Mouse (Mus musculus): Measurements from ENCODE around the gene Slc12a7. TPM values are rescaled to one million over a fixed set of nuclear protein-coding genes. Genes with fewer than 3 reads are reported as not detected.

The Slc12a7 gene
- polyA plus RNA-seq, 1 experiment from 2014 or later = 43.4 TPM

- Histone ChIP-seq H3K27ac (no peak overlapping the region), H3K27me3 (ENCODE audit: insufficient read depth, poor library complexity, severe bottlenecking) (peaks cover 20% of the 10 kb centered on the region), H3K9me3 (no peaks in the 10 kb centered on the region), H3K4me1 (replicated peaks) (peaks cover 30% of the 10 kb centered on the region), H3K4me3 (no peak overlapping the region), H3K36me3 (no peaks in the 10 kb centered on the region)
- WGBS = 71% methylated on average over 6 of the region's 6 CpGs
- DNase-seq (ENCODE audit: low spot score) = no peak
Observed at GRCm38 (mm10) chr13:73750435-73750834, 17.5 kb downstream of the Slc12a7 start.

- no peak for DNase-seq (ENCODE audit: low spot score)
- Histone ChIP-seq H3K27me3 (ENCODE audit: insufficient read depth, poor library complexity, severe bottlenecking) (peaks cover 20% of the 10 kb centered on the region), H3K4me3 (no peak overlapping the region), H3K27ac (no peak overlapping the region), H3K4me1 (replicated peaks) (peaks cover 28% of the 10 kb centered on the region), H3K36me3 (no peaks in the 10 kb centered on the region), H3K9me3 (no peaks in the 10 kb centered on the region)
- whole genome bisulfite sequencing = 90% methylated on average over 3 of the region's 3 CpGs
Observed at GRCm38 (mm10) chr13:73751284-73751683, 18.4 kb downstream of the Slc12a7 start.

GRCm38 (mm10) chr13:73755809-73756208, 22.9 kb downstream of the Slc12a7 start:
- Histone ChIP-seq H3K9me3 (no peaks in the 10 kb centered on the region), H3K27ac (no peak overlapping the region), H3K4me1 (replicated peaks) (peaks cover 12% of the 10 kb centered on the region), H3K27me3 (ENCODE audit: insufficient read depth, poor library complexity, severe bottlenecking) (no peaks in the 10 kb centered on the region), H3K4me3 (no peak overlapping the region), H3K36me3 (no peaks in the 10 kb centered on the region)
- 78% methylated on average over 3 of the region's 3 CpGs for WGBS
- DNase-seq (ENCODE audit: low spot score) = no peak

GRCm38 (mm10) chr13:73756916-73757315, 24.0 kb downstream of the Slc12a7 start:
- H3K27ac ChIP-seq = no peak overlapping the region
- no peak for DNase-seq (ENCODE audit: low spot score)
- no peak overlapping the region for H3K4me3 ChIP-seq
- H3K9me3 ChIP-seq = no peaks in the 10 kb centered on the region
- no peaks in the 10 kb centered on the region for H3K36me3 ChIP-seq
- H3K4me1 ChIP-seq (replicated peaks) = peaks cover 12% of the 10 kb centered on the region
- WGBS = 77% methylated on average over 2 of the region's 2 CpGs
- no peaks in the 10 kb centered on the region for H3K27me3 ChIP-seq (ENCODE audit: insufficient read depth, poor library complexity, severe bottlenecking)

GRCm38 (mm10) chr13:73757362-73757761, 24.5 kb downstream of the Slc12a7 start:
- no peak for DNase-seq (ENCODE audit: low spot score)
- H3K4me3 ChIP-seq = no peak overlapping the region
- H3K27me3 ChIP-seq (ENCODE audit: insufficient read depth, poor library complexity, severe bottlenecking) = peaks cover 4% of the 10 kb centered on the region; the same call in 1 of the 2 replicates
- no peaks in the 10 kb centered on the region for H3K9me3 ChIP-seq
- H3K4me1 ChIP-seq (replicated peaks) = peaks cover 12% of the 10 kb centered on the region
- no peaks in the 10 kb centered on the region for H3K36me3 ChIP-seq
- H3K27ac ChIP-seq = no peak overlapping the region

GRCm38 (mm10) chr13:73759596-73759995, 26.7 kb downstream of the Slc12a7 start:
- Histone ChIP-seq H3K9me3 (no peaks in the 10 kb centered on the region), H3K4me1 (replicated peaks) (peaks cover 25% of the 10 kb centered on the region), H3K27me3 (ENCODE audit: insufficient read depth, poor library complexity, severe bottlenecking) (peaks cover 5% of the 10 kb centered on the region; the same call in 1 of the 2 replicates), H3K4me3 (no peak overlapping the region), H3K36me3 (no peaks in the 10 kb centered on the region), H3K27ac (no peak overlapping the region)
- 85% methylated on average over 3 of the region's 3 CpGs for WGBS
- DNase-seq (ENCODE audit: low spot score) = no peak

GRCm38 (mm10) chr13:73760126-73760525, 27.2 kb downstream of the Slc12a7 start:
- Histone ChIP-seq H3K27me3 (ENCODE audit: insufficient read depth, poor library complexity, severe bottlenecking) (peaks cover 5% of the 10 kb centered on the region; the same call in 1 of the 2 replicates), H3K4me3 (no peak overlapping the region), H3K4me1 (replicated peaks) (peaks cover 30% of the 10 kb centered on the region), H3K36me3 (no peaks in the 10 kb centered on the region), H3K9me3 (no peaks in the 10 kb centered on the region), H3K27ac (no peak overlapping the region)
- 90% methylated on average over 3 of the region's 3 CpGs for WGBS
- no peak for DNase-seq (ENCODE audit: low spot score)

GRCm38 (mm10) chr13:73762938-73763337, 30.0 kb downstream of the Slc12a7 start:
- peak overlapping the region; percentile 94 for H3K27ac ChIP-seq
- no peak for DNase-seq (ENCODE audit: low spot score)
- 34% methylated on average over 6 of the region's 6 CpGs for WGBS

GRCm38 (mm10) chr13:73763439-73764255, 30.8 kb downstream of the Slc12a7 start:
- H3K4me3 ChIP-seq = peak overlapping the region; percentile 85
- DNase-seq (ENCODE audit: low spot score) = peak; percentile 92
- H3K36me3 ChIP-seq = peaks cover 28% of the 10 kb centered on the region
- H3K4me1 ChIP-seq (replicated peaks) = peaks cover 65% of the 10 kb centered on the region
- WGBS = under 1% methylated on average over 70 of the region's 70 CpGs
- peak overlapping the region; percentile 94 for H3K27ac ChIP-seq
- H3K9me3 ChIP-seq = no peaks in the 10 kb centered on the region
- H3K27me3 ChIP-seq (ENCODE audit: insufficient read depth, poor library complexity, severe bottlenecking) = peaks cover 5% of the 10 kb centered on the region; the same call in 1 of the 2 replicates

More at GRCm38 (mm10) chr13:73762938-73763337, 30.0 kb downstream of the Slc12a7 start:
- Histone ChIP-seq H3K9me3 (no peaks in the 10 kb centered on the region), H3K4me1 (replicated peaks) (peaks cover 58% of the 10 kb centered on the region), H3K27me3 (ENCODE audit: insufficient read depth, poor library complexity, severe bottlenecking) (peaks cover 5% of the 10 kb centered on the region; the same call in 1 of the 2 replicates), H3K36me3 (peaks cover 21% of the 10 kb centered on the region), H3K4me3 (peak overlapping the region; percentile 85)

GRCm38 (mm10) chr13:73764256-73764775, 31.4 kb downstream of the Slc12a7 start:
- H3K4me1 ChIP-seq (replicated peaks) = peaks cover 70% of the 10 kb centered on the region
- peaks cover 5% of the 10 kb centered on the region; the same call in 1 of the 2 replicates for H3K27me3 ChIP-seq (ENCODE audit: insufficient read depth, poor library complexity, severe bottlenecking)
- WGBS = 1% methylated on average over 11 of the region's 11 CpGs
- H3K9me3 ChIP-seq = no peaks in the 10 kb centered on the region
- H3K4me3 ChIP-seq = peak overlapping the region; percentile 85
- H3K36me3 ChIP-seq = peaks cover 34% of the 10 kb centered on the region
- H3K27ac ChIP-seq = peak overlapping the region; percentile 94
- DNase-seq (ENCODE audit: low spot score) = peak; percentile 59

GRCm38 (mm10) chr13:73765393-73765792, 32.5 kb downstream of the Slc12a7 start:
- Histone ChIP-seq H3K4me3 (peak overlapping the region; percentile 85), H3K27me3 (ENCODE audit: insufficient read depth, poor library complexity, severe bottlenecking) (peaks cover 5% of the 10 kb centered on the region; the same call in 1 of the 2 replicates), H3K4me1 (replicated peaks) (peaks cover 75% of the 10 kb centered on the region), H3K9me3 (no peaks in the 10 kb centered on the region), H3K27ac (peak overlapping the region; percentile 94), H3K36me3 (peaks cover 43% of the 10 kb centered on the region)
- 78% methylated on average over 4 of the region's 4 CpGs for WGBS
- DNase-seq (ENCODE audit: low spot score) = no peak

- no peak overlapping the region for H3K4me3 ChIP-seq
- H3K27me3 ChIP-seq (ENCODE audit: insufficient read depth, poor library complexity, severe bottlenecking) = peaks cover 2% of the 10 kb centered on the region; the same call in 1 of the 2 replicates
- H3K36me3 ChIP-seq = peaks cover 46% of the 10 kb centered on the region
- H3K27ac ChIP-seq = no peak overlapping the region
- H3K9me3 ChIP-seq = no peaks in the 10 kb centered on the region
- H3K4me1 ChIP-seq (replicated peaks) = peaks cover 92% of the 10 kb centered on the region
- DNase-seq (ENCODE audit: low spot score) = no peak
- 86% methylated on average over 8 of the region's 8 CpGs for WGBS
Observed at GRCm38 (mm10) chr13:73767224-73767623, 34.3 kb downstream of the Slc12a7 start.

GRCm38 (mm10) chr13:73767754-73768153, 34.9 kb downstream of the Slc12a7 start:
- H3K36me3 ChIP-seq = peaks cover 50% of the 10 kb centered on the region
- no peaks in the 10 kb centered on the region for H3K9me3 ChIP-seq
- H3K4me3 ChIP-seq = no peak overlapping the region
- peaks cover 96% of the 10 kb centered on the region for H3K4me1 ChIP-seq (replicated peaks)
- no peaks in the 10 kb centered on the region for H3K27me3 ChIP-seq (ENCODE audit: insufficient read depth, poor library complexity, severe bottlenecking)
- no peak for DNase-seq (ENCODE audit: low spot score)
- WGBS = 79% methylated on average over 5 of the region's 5 CpGs
- H3K27ac ChIP-seq = no peak overlapping the region

Data from hindbrain, embryonic 10.5 days (tissue).